Mouse (Mus musculus): ENCODE measurements around the gene Poldip2. TPM values are rescaled to one million over a fixed set of nuclear protein-coding genes. Genes with fewer than 3 reads are reported as not detected.

The Poldip2 gene
- polyA plus RNA-seq (2012; rRNA removed), result 75.3 and 83.9 TPM in 2 replicates

GRCm38 (mm10) chr11:78512025-78512957 is at the start of gene Poldip2, which contains the start of gene Tmem199:
Gene Poldip2, plus strand, starts transcription at chr11:78512193.
Gene Tmem199, minus strand, starts transcription at chr11:78512172.

GRCm38 (mm10) chr11:78465568-78466180 is 46.3 kb upstream of the Poldip2 start, which contains the start of gene Slc46a1:
Gene Slc46a1, plus strand, starts transcription at chr11:78465697.

GRCm38 (mm10) chr11:78497544-78498522 is 14.2 kb upstream of the Poldip2 start, which contains the start of gene Sarm1:
Gene Sarm1, minus strand, starts transcription at chr11:78497754.

GRCm38 (mm10) chr11:78499004-78499403 is 13.0 kb upstream of the Poldip2 start, which contains the start of gene Vtn:
Gene Vtn, plus strand, starts transcription at chr11:78499091.

GRCm38 (mm10) chr11:78502909-78503650 is 8.9 kb upstream of the Poldip2 start, which contains the start of gene Sebox:
Gene Sebox, plus strand, starts transcription at chr11:78503447.

GRCm38 (mm10) chr11:78536080-78536689 is 24.2 kb downstream of the Poldip2 start, which contains the start of the genes Tnfaip1 and Ift20:
Gene Tnfaip1, minus strand, starts transcription at chr11:78536332.
Gene Ift20, plus strand, starts transcription at chr11:78536361.

GRCm38 (mm10) chr11:78550168-78551058 is 38.4 kb downstream of the Poldip2 start, which contains the start of gene Tmem97:
Gene Tmem97, minus strand, starts transcription at chr11:78550777.

Other genes with a start within 250 kb of the Poldip2 start
- gene BC030499, start 221.4 kb upstream of the Poldip2 start, polyA plus RNA-seq (2012; rRNA removed), result 0.15 and 0.23 TPM in 2 replicates
- 11.1 and 11.4 TPM in 2 replicates for gene Spag5, start 210.7 kb upstream of the Poldip2 start, polyA plus RNA-seq (2012; rRNA removed)
- gene Aldoc, start 189.2 kb upstream of the Poldip2 start, polyA plus RNA-seq (2012; rRNA removed), result 67.1 and 68.0 TPM in 2 replicates
- 107 and 137 TPM in 2 replicates for gene Pigs, start 183.8 kb upstream of the Poldip2 start, polyA plus RNA-seq (2012; rRNA removed)
- gene Unc119, start 168.7 kb upstream of the Poldip2 start, polyA plus RNA-seq (2012; rRNA removed), result 97.4 and 148 TPM in 2 replicates
- gene Foxn1, start 125.6 kb upstream of the Poldip2 start, polyA plus RNA-seq (2012; rRNA removed), result not detected in 2 replicates
- gene Slc13a2, start 90.0 kb upstream of the Poldip2 start, polyA plus RNA-seq (2012; rRNA removed), result 1.8 TPM in 2 replicates
- 45.6 and 45.9 TPM in 2 replicates for gene Slc46a1, start 46.5 kb upstream of the Poldip2 start, polyA plus RNA-seq (2012; rRNA removed)
- 1.8 and 2.0 TPM in 2 replicates for gene Sarm1, start 14.4 kb upstream of the Poldip2 start, polyA plus RNA-seq (2012; rRNA removed)
- gene Vtn, start 13.1 kb upstream of the Poldip2 start, polyA plus RNA-seq (2012; rRNA removed), result 9.1 and 12.5 TPM in 2 replicates
- 1.8 and 2.2 TPM in 2 replicates for gene Sebox, start 8.7 kb upstream of the Poldip2 start, polyA plus RNA-seq (2012; rRNA removed)
- gene Tmem199, start within 50 bp of the Poldip2 start, polyA plus RNA-seq (2012; rRNA removed), result 10.1 and 13.4 TPM in 2 replicates
- gene Tnfaip1, start 24.1 kb downstream of the Poldip2 start, polyA plus RNA-seq (2012; rRNA removed), result 42.6 and 47.1 TPM in 2 replicates
- gene Ift20, start 24.2 kb downstream of the Poldip2 start, polyA plus RNA-seq (2012; rRNA removed), result 115 and 119 TPM in 2 replicates
- gene Tmem97, start 38.6 kb downstream of the Poldip2 start, polyA plus RNA-seq (2012; rRNA removed), result 26.2 and 35.9 TPM in 2 replicates
- 25.1 and 46.5 TPM in 2 replicates for gene Nlk, start 185.2 kb downstream of the Poldip2 start, polyA plus RNA-seq (2012; rRNA removed)
- 55.4 and 62.8 TPM in 2 replicates for gene Ccnq, start 239.5 kb downstream of the Poldip2 start, polyA plus RNA-seq (2012; rRNA removed)

Measured in ovary, adult 2 months (tissue).